In the genomic region with DNA sequence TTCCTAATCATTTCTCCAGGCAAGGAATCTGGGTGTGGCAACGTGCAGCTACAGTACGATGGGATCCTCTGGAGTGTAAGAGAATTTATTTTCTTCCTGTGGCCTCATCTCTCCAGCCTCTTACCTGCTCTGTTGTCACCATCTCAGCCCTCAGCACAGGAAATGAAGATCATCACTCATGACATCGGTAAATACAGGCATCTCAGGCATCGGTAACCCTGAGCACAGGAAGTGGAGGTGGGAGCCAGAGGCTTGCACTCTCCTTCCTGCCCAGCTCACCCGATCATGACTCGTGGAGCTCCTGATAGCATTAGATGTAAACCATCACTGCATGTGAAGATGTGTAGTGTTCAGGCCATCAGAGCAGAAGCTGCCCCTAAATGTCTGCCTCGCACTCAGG, we compare ENCODE assay signal across 31 mouse cellular contexts.
DNase-seq lines count a peak whose midpoint lies in the region; ATAC-seq lines count a peak whose summit lies in the region.
"Had no signal": no experiment of that assay in that cellular context is flagged by ENCODE, and none has a peak within 500 bp of the region (broad histone marks: within the 10 kb centered on the region; RNA-seq: fewer than 3 reads in every experiment).

No protein-coding gene starts in this region.

- H3K9me3 ChIP-seq in limb, embryonic 10.5 days (replicated peaks) = no peaks in the 10 kb centered on the region
- H3K9me3 ChIP-seq: embryonic facial prominence, embryonic 12.5 days; embryonic facial prominence, embryonic 15.5 days; forebrain, embryonic 10.5 days; forebrain, embryonic 13.5 days; G1E; heart, embryonic 10.5 days; heart, embryonic 13.5 days; intestine, embryonic 15.5 days had no signal

- H3K4me1 ChIP-seq in limb, embryonic 10.5 days = no peaks in the 10 kb centered on the region
- H3K4me1 ChIP-seq: embryonic facial prominence, embryonic 12.5 days; embryonic facial prominence, embryonic 15.5 days; forebrain, embryonic 10.5 days; forebrain, embryonic 13.5 days; heart, embryonic 10.5 days; heart, embryonic 13.5 days; intestine, embryonic 15.5 days had no signal

- H3K4me3 ChIP-seq in limb, embryonic 10.5 days = no peak overlapping the region
- H3K4me3 ChIP-seq: embryonic facial prominence, embryonic 12.5 days; embryonic facial prominence, embryonic 15.5 days; erythroblast, embryonic 14.5 days; forebrain, embryonic 10.5 days; forebrain, embryonic 13.5 days; heart, adult 2 months; heart, embryonic 10.5 days; heart, embryonic 13.5 days; intestine, embryonic 15.5 days had no signal

- peak; percentile 83 for ATAC-seq in activated CD4-positive, CD25-positive, alpha-beta regulatory T cell, adult 4 months
- ATAC-seq: forebrain, embryonic 13.5 days; forebrain, embryonic 16.5 days; hindbrain, postnatal 0 days; intestine, embryonic 15.5 days; Patski had no signal

- H3K27me3 ChIP-seq in limb, embryonic 10.5 days (ENCODE audit: low read depth, poor library complexity, severe bottlenecking) = no peaks in the 10 kb centered on the region
- H3K27me3 ChIP-seq: embryonic facial prominence, embryonic 12.5 days; embryonic facial prominence, embryonic 15.5 days; forebrain, embryonic 13.5 days; intestine, embryonic 15.5 days had no signal

- WGBS in limb, embryonic 10.5 days = 78% methylated on average over 7 of the region's 7 CpGs

- no peak overlapping the region for H3K27ac ChIP-seq in limb, embryonic 10.5 days
- H3K27ac ChIP-seq: embryonic facial prominence, embryonic 12.5 days; embryonic facial prominence, embryonic 15.5 days; forebrain, embryonic 10.5 days; forebrain, embryonic 13.5 days; heart, adult 2 months; heart, embryonic 10.5 days; heart, embryonic 13.5 days; hindbrain, embryonic 14.5 days; hindbrain, postnatal 0 days; intestine, embryonic 15.5 days had no signal

- DNase-seq in thymus, postnatal 4 days = peak; percentile 15
- no peak for DNase-seq in thymus, adult 18-20 months
- DNase-seq in naive thymus-derived CD4-positive, alpha-beta T cell, adult 2 months (ENCODE audit: low read depth) = peak; percentile 2
- no peak for DNase-seq in spleen, postnatal 36 days (ENCODE audit: low spot score in 2 of 2)
- no peak for DNase-seq in limb, embryonic 10.5 days (ENCODE audit: low spot score)
- DNase-seq: adrenal gland, adult 2 months; adrenal gland, postnatal 14 days; B cell, adult 2 months; cerebellum, adult 11 months; cerebellum, adult 2 months; cerebellum, adult 9-11 months; cerebellum, postnatal 25 days; gastrocnemius, postnatal 10 days; gastrocnemius, postnatal 36 days; heart, adult 2 months; heart, postnatal 14 days; heart, postnatal 4 days had no signal

- no peaks in the 10 kb centered on the region for H3K36me3 ChIP-seq in limb, embryonic 10.5 days
- H3K36me3 ChIP-seq: embryonic facial prominence, embryonic 12.5 days; embryonic facial prominence, embryonic 15.5 days; forebrain, embryonic 10.5 days; G1E; heart, embryonic 10.5 days; heart, embryonic 13.5 days; intestine, embryonic 15.5 days had no signal

Comparison
In these comparisons a context has a peak if more than half of its experiments do, and no peak if none do; other contexts are left out.
1. DNase-seq: peak in thymus, postnatal 4 days (single experiment) and naive thymus-derived CD4-positive, alpha-beta T cell, adult 2 months (single experiment); none in thymus, adult 18-20 months (0 of 2), spleen, postnatal 36 days (0 of 2) and limb, embryonic 10.5 days (single experiment).